Mouse (Mus musculus): ENCODE measurements around the gene Camk1. TPM values are rescaled to one million over a fixed set of nuclear protein-coding genes. Genes with fewer than 3 reads are reported as not detected.

Camk1 gene
- total RNA-seq, 2 experiments from 2014 or later = 115 to 121 TPM

- DNase-seq (ENCODE audit: extremely low spot score in 1 of 2, low spot score in 2 of 2) = no peak
- no peak for TF ChIP-seq CTCF (IDR thresholded peaks at IDR 0.05)
- no peak overlapping the region for H3K27ac ChIP-seq
- H3K4me3 ChIP-seq = no peak overlapping the region
- intact Hi-C loops (cut with DNase I) = no loop called here
These were observed 47.1 kb downstream of the Camk1 start for GRCm38 (mm10) chr6:113296639-113297038.

GRCm38 (mm10) chr6:113296046-113296445 is 47.7 kb downstream of the Camk1 start:
- DNase-seq (ENCODE audit: extremely low spot score in 1 of 2, low spot score in 2 of 2) = no peak
- TF ChIP-seq CTCF (IDR thresholded peaks at IDR 0.05) = no peak
- Histone ChIP-seq H3K27ac (no peak overlapping the region), H3K4me3 (no peak overlapping the region)
- intact Hi-C loops (cut with DNase I) = no loop called here

GRCm38 (mm10) chr6:113292938-113293337 is 50.8 kb downstream of the Camk1 start:
- intact Hi-C loops (cut with DNase I) = no loop called here
- no peak overlapping the region for H3K27ac ChIP-seq
- H3K4me3 ChIP-seq = no peak overlapping the region
- DNase-seq (ENCODE audit: extremely low spot score in 1 of 2, low spot score in 2 of 2) = no peak
- TF ChIP-seq CTCF (IDR thresholded peaks at IDR 0.05) = no peak

- Histone ChIP-seq H3K27ac (no peak overlapping the region), H3K4me3 (no peak overlapping the region)
- intact Hi-C loops (cut with DNase I) = no loop called here
- DNase-seq (ENCODE audit: extremely low spot score in 1 of 2, low spot score in 2 of 2) = no peak
- TF ChIP-seq CTCF (IDR thresholded peaks at IDR 0.05) = no peak
These were observed 53.4 kb downstream of the Camk1 start for GRCm38 (mm10) chr6:113290346-113290745.

- intact Hi-C loops (cut with DNase I) = no loop called here
- no peak for TF ChIP-seq CTCF (IDR thresholded peaks at IDR 0.05)
- DNase-seq (ENCODE audit: extremely low spot score in 1 of 2, low spot score in 2 of 2) = no peak
- no peak overlapping the region for H3K4me3 ChIP-seq
- H3K27ac ChIP-seq = no peak overlapping the region
These were observed 54.4 kb downstream of the Camk1 start for GRCm38 (mm10) chr6:113289346-113289745.

GRCm38 (mm10) chr6:113287236-113287635 is 56.5 kb downstream of the Camk1 start:
- peak in 1 of 2 experiments; percentile 38 for DNase-seq (ENCODE audit: extremely low spot score in 1 of 2, low spot score in 2 of 2)
- no peak overlapping the region for H3K4me3 ChIP-seq
- no peak for TF ChIP-seq CTCF (IDR thresholded peaks at IDR 0.05)
- intact Hi-C loops (cut with DNase I) = no loop called here
- peak overlapping the region; percentile 47; the same call in 1 of the 2 replicates for H3K27ac ChIP-seq

GRCm38 (mm10) chr6:113286316-113286715 is 57.5 kb downstream of the Camk1 start:
- no peak for TF ChIP-seq CTCF (IDR thresholded peaks at IDR 0.05)
- no peak for DNase-seq (ENCODE audit: extremely low spot score in 1 of 2, low spot score in 2 of 2)
- intact Hi-C loops (cut with DNase I) = no loop called here

GRCm38 (mm10) chr6:113284931-113285330 is 58.9 kb downstream of the Camk1 start:
- no peak for DNase-seq (ENCODE audit: extremely low spot score in 1 of 2, low spot score in 2 of 2)
- no peak overlapping the region for H3K4me3 ChIP-seq
- TF ChIP-seq CTCF (IDR thresholded peaks at IDR 0.05) = no peak
- intact Hi-C loops (cut with DNase I) = no loop called here
- H3K27ac ChIP-seq = no peak overlapping the region

More at GRCm38 (mm10) chr6:113286316-113286715, 57.5 kb downstream of the Camk1 start:
- H3K27ac ChIP-seq = no peak overlapping the region
- no peak overlapping the region for H3K4me3 ChIP-seq

Other genes starting within 250 kb of the Camk1 start
- 10 to 100 TPM; 81.1 to 83.1 TPM for gene Lhfpl4, start 148.6 kb downstream of the Camk1 start, total RNA-seq (2021)
- 10 to 100 TPM; 14.6 to 15.3 TPM for gene Mtmr14, start 106.1 kb downstream of the Camk1 start, total RNA-seq (2021)
- 10 to 100 TPM; 75.7 to 80.5 TPM for gene Cpne9, start 61.7 kb downstream of the Camk1 start, total RNA-seq (2021)
- 10 to 100 TPM; 31.0 to 32.9 TPM for gene Brpf1, start 36.8 kb downstream of the Camk1 start, total RNA-seq (2021)
- gene Ogg1, start 17.0 kb downstream of the Camk1 start, total RNA-seq (2021) = 1 to 10 TPM; 6.1 to 7.6 TPM
- 10 to 100 TPM; 47.0 to 49.6 TPM for gene Tada3, start 33.9 kb upstream of the Camk1 start, total RNA-seq (2021)
- 100 to 1,000 TPM; 251 to 255 TPM for gene Arpc4, start 34.1 kb upstream of the Camk1 start, total RNA-seq (2021)
- gene Ttll3, start 45.3 kb upstream of the Camk1 start, total RNA-seq (2021) = 10 to 100 TPM; 12.2 to 17.8 TPM
- gene Rpusd3, start 75.4 kb upstream of the Camk1 start, total RNA-seq (2021) = 10 to 100 TPM; 18.1 to 18.6 TPM
- gene Cidec, start 91.8 kb upstream of the Camk1 start, total RNA-seq (2021) = not detected
- gene Jagn1, start 98.6 kb upstream of the Camk1 start, total RNA-seq (2021) = 10 to 100 TPM; 35.7 to 36.8 TPM
- under 1 TPM; 0.49 to 0.50 TPM for gene Il17re, start 114.5 kb upstream of the Camk1 start, total RNA-seq (2021)
- 1 to 10 TPM; 4.4 to 5.1 TPM for gene Il17rc, start 127.4 kb upstream of the Camk1 start, total RNA-seq (2021)
- gene Creld1, start 139.3 kb upstream of the Camk1 start, total RNA-seq (2021) = 100 to 1,000 TPM; 116 to 117 TPM
- 10 to 100 TPM; 54.9 to 61.1 TPM for gene Prrt3, start 157.9 kb upstream of the Camk1 start, total RNA-seq (2021)
- gene Emc3, start 187.7 kb upstream of the Camk1 start, total RNA-seq (2021) = 10 to 100 TPM; 76.5 to 77.5 TPM
- 1 to 10 TPM; 2.1 to 2.2 TPM for gene Fancd2, start 187.7 kb upstream of the Camk1 start, total RNA-seq (2021)

All from left cerebral cortex, adult 2 months (tissue).